Mouse (Mus musculus): ENCODE results near the gene Pum2. TPM values are rescaled to one million over a fixed set of nuclear protein-coding genes. Genes with fewer than 3 reads are reported as not detected.

The Pum2 gene
- 47.5 and 86.7 TPM in 2 replicates for polyA plus RNA-seq (2012; rRNA removed; ENCODE audit: low replicate concordance)

DNA sequence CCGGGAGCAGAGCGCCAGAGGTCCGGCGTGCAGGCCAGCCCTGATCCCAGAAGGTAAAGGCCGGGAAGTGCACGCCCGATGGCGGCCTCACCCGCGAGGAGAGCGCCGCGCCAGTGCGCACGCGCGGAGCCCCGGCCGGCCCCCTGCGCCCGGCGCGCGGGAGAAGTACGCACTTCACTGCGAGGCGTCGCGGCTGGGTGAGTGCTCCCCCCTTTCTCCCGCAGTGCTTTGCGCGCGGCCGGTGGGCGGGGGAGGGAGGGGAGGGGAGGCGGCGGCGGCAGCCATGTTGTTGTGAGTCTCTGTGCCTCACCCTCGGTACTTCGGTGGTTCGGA, at the start of gene Pum2:
Pum2 (plus strand) TSS at position 161 of the 333 bp plus-strand sequence.

DNA sequence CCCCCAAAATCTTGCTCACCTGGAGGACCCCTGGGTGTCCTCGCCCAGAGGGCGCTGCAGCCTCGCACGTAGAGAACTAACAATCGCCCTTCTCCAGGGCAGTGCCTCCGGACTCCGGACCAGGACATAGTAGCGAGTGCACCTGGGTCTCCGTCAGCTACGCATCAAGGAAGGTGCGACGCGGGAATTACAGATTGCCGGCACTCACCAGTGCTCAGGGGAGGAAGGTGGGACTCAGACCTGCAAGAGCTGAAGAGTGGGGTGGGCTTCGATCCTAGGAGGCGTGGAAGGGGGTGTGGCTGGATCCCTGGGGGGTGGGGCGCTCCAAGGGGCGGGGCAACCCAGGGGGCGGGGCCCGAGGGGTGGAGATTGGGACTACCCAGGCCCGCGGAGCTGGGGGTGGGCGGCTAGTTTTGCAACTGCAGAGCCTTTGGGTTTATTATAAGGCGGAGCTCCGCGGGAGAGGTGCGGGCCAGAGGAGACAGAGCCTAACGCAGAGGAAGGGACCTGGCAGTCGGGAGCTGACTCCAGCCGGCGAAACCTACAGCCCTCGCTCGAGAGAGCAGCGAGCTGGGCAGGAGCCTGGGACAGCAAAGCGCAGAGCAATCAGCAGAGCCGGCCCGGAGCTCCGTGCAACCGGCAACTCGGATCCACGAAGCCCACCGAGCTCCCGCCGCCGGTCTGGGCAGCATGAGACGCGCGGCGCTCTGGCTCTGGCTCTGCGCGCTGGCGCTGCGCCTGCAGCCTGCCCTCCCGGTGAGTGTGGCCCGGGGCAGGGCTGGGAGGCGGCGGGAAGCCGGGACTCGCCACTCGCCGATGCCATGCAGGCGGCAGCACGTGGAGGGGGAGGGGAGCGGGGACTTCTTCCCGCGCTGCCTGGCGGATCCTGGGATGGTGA, 97.3 kb downstream of the Pum2 start, which contains the start of gene Sdc1:
Sdc1 (plus strand) TSS at position 378 of the 898 bp plus-strand sequence.

Other genes with a start within 250 kb of the Pum2 start
- 219 and 483 TPM in 2 replicates for gene Rhob, start 174.1 kb upstream of the Pum2 start, polyA plus RNA-seq (2012; rRNA removed; ENCODE audit: low replicate concordance)
- not detected in 2 replicates for gene Slc7a15, start 75.1 kb upstream of the Pum2 start, polyA plus RNA-seq (2012; rRNA removed; ENCODE audit: low replicate concordance)
- 54.4 and 64.7 TPM in 2 replicates for gene Sdc1, start 97.2 kb downstream of the Pum2 start, polyA plus RNA-seq (2012; rRNA removed; ENCODE audit: low replicate concordance)
- gene Laptm4a, start 247.5 kb downstream of the Pum2 start, polyA plus RNA-seq (2012; rRNA removed; ENCODE audit: low replicate concordance), result 237 and 414 TPM in 2 replicates